Mouse (Mus musculus) MEL (cell line): Measurements from ENCODE around the gene Wars2. TPM values are rescaled to one million over a fixed set of nuclear protein-coding genes. Genes with fewer than 3 reads are reported as not detected.

Experiments
- DNase-seq: peaks from one replicate; pipeline ENCODE4 v3.0.0; 2011; ENCODE audit warnings: low read depth, low spot score
- H3K27ac ChIP-seq: 2 replicates; pipeline ENCODE4 v1.5.1; 2012; ENCODE audit warnings: low read depth, mild to moderate bottlenecking, control low read depth, low read length, moderate library complexity; ENCODE audit not compliant: control insufficient read depth
- H3K27me3 ChIP-seq, 2 experiments: fragments of 150-350 bp in 1 of 2; sonication (generic) in 1 of 2; 2 replicates each; pipeline ENCODE4 v1.6.1; 2012; ENCODE audit warnings: low read length in 2 of 2, mild to moderate bottlenecking in 2 of 2, improper control_type of control experiment in 1 of 2, moderate library complexity in 1 of 2; ENCODE audit not compliant: insufficient read depth in 2 of 2, control insufficient read depth in 1 of 2
- H3K36me3 ChIP-seq, 2 experiments: 2 replicates each; pipeline ENCODE4 v1.6.1; 2012 to 2014; ENCODE audit warnings: low read length in 2 of 2, improper control_type of control experiment in 1 of 2, inconsistent platforms in 1 of 2, mild to moderate bottlenecking in 1 of 2; ENCODE audit not compliant: insufficient read depth in 2 of 2, control insufficient read depth in 1 of 2
- H3K4me1 ChIP-seq, 2 experiments: fragments of 150-350 bp in 1 of 2; sonication (generic) in 1 of 2; 2 replicates each; pipeline ENCODE4 v1.6.1; 2012; ENCODE audit warnings: low read length in 2 of 2, improper control_type of control experiment in 1 of 2, mild to moderate bottlenecking in 1 of 2; ENCODE audit not compliant: insufficient read depth in 2 of 2, control insufficient read depth in 1 of 2
- H3K4me3 ChIP-seq, 2 experiments: fragments of 150-350 bp in 1 of 2; sonication (generic) in 1 of 2; 2 replicates each; pipeline ENCODE4 v1.5.1; 2012; ENCODE audit warnings: low read depth in 2 of 2, low read length in 2 of 2, mild to moderate bottlenecking in 2 of 2, moderate library complexity in 2 of 2, control low read depth in 1 of 2, improper control_type of control experiment in 1 of 2; ENCODE audit not compliant: control insufficient read depth in 1 of 2, insufficient read depth in 1 of 2
- H3K79me2 ChIP-seq: 2 replicates; pipeline ENCODE4 v1.6.1; 2012; ENCODE audit warnings: mild to moderate bottlenecking, low read length, moderate library complexity; ENCODE audit not compliant: control insufficient read depth, poor library complexity, insufficient read depth
- H3K9ac ChIP-seq: 2 replicates; pipeline ENCODE4 v1.6.1; 2012; ENCODE audit warnings: low read depth, mild to moderate bottlenecking, control low read depth, low read length, moderate library complexity; ENCODE audit not compliant: control insufficient read depth, poor library complexity, severe bottlenecking
- H3K9me3 ChIP-seq: fragments of 150-350 bp; sonication (generic); replicated peaks from 2 replicates; pipeline ENCODE4 v1.6.1; 2012; ENCODE audit warnings: mild to moderate bottlenecking, low read length, improper control_type of control experiment, moderate library complexity; ENCODE audit not compliant: insufficient read depth
- BHLHE40 ChIP-seq: IDR thresholded peaks from 2 replicates; pipeline ENCODE4 v1.6.1; 2012; ENCODE audit warnings: low read depth, mild to moderate bottlenecking, inconsistent platforms, low read length, improper control_type of control experiment, borderline replicate concordance
- CHD2 ChIP-seq: IDR thresholded peaks from 2 replicates; pipeline ENCODE4 v1.6.1; 2011; ENCODE audit warnings: low read length, improper control_type of control experiment
- CTCF ChIP-seq, 3 experiments: IDR thresholded peaks in 2 of 3; conservative IDR thresholded peaks in 1 of 3; 2 replicates each; pipeline ENCODE4 v1.5.1; 2011 to 2012; ENCODE audit warnings: low read length in 3 of 3, low read depth in 2 of 3, mild to moderate bottlenecking in 2 of 3, improper control_type of control experiment in 1 of 3, inconsistent platforms in 1 of 3, mixed read lengths in 1 of 3, moderate library complexity in 1 of 3; ENCODE audit not compliant: control insufficient read depth in 1 of 3, insufficient read depth in 1 of 3, poor library complexity in 1 of 3, severe bottlenecking in 1 of 3
- E2F4 ChIP-seq: IDR thresholded peaks from 2 replicates; pipeline ENCODE4 v1.6.1; 2011; ENCODE audit warnings: low read depth, low read length, improper control_type of control experiment, borderline replicate concordance
- ELF1 ChIP-seq: IDR thresholded peaks from 2 replicates; pipeline ENCODE4 v1.6.1; 2014; ENCODE audit warnings: low read depth, mild to moderate bottlenecking, inconsistent platforms, low read length, improper control_type of control experiment, moderate library complexity
- EP300 ChIP-seq, 2 experiments: IDR thresholded peaks; 2 replicates each; pipeline ENCODE4 v1.6.1; 2011; ENCODE audit warnings: improper control_type of control experiment in 2 of 2, low read length in 2 of 2, low read depth in 1 of 2, mild to moderate bottlenecking in 1 of 2
- ETS1 ChIP-seq: IDR thresholded peaks from 2 replicates; pipeline ENCODE4 v1.6.1; 2012; ENCODE audit warnings: low read depth, mild to moderate bottlenecking, inconsistent platforms, low read length, improper control_type of control experiment, moderate library complexity
- GATA1 ChIP-seq: IDR thresholded peaks from 2 replicates; pipeline ENCODE4 v1.6.1; 2011; ENCODE audit warnings: low read depth, low read length, improper control_type of control experiment
- JUND ChIP-seq: IDR thresholded peaks from 2 replicates; pipeline ENCODE4 v1.6.1; 2011; ENCODE audit warnings: low read depth, mild to moderate bottlenecking, improper control_type of control experiment, low read length
- KAT2A ChIP-seq: conservative IDR thresholded peaks from 2 replicates; pipeline ENCODE4 v1.6.1; 2012; ENCODE audit warnings: low read depth, low read length, improper control_type of control experiment, inconsistent platforms
- MAFK ChIP-seq: IDR thresholded peaks from 2 replicates; pipeline ENCODE4 v1.6.1; 2011; ENCODE audit warnings: low read depth, mild to moderate bottlenecking, low read length, improper control_type of control experiment, borderline replicate concordance
- MAX ChIP-seq: IDR thresholded peaks from 2 replicates; pipeline ENCODE4 v1.6.1; 2011; ENCODE audit warnings: low read length, improper control_type of control experiment
- NELFE ChIP-seq: IDR thresholded peaks from 2 replicates; pipeline ENCODE4 v1.6.1; 2011; ENCODE audit warnings: low read depth, low read length, improper control_type of control experiment
- POLR2A ChIP-seq, 2 experiments: IDR thresholded peaks; 2 replicates each; pipeline ENCODE4 v1.6.1; 2011 to 2012; ENCODE audit warnings: low read length in 2 of 2, mild to moderate bottlenecking in 2 of 2, control low read depth in 1 of 2, improper control_type of control experiment in 1 of 2, low read depth in 1 of 2, moderate library complexity in 1 of 2; ENCODE audit not compliant: control insufficient read depth in 1 of 2, insufficient read depth in 1 of 2, poor library complexity in 1 of 2
- POLR2AphosphoS5 ChIP-seq: IDR thresholded peaks from 2 replicates; pipeline ENCODE4 v1.6.1; 2012; ENCODE audit warnings: low read depth, borderline replicate concordance, mild to moderate bottlenecking, inconsistent platforms, low read length, moderate library complexity, mixed read lengths
- TAL1 ChIP-seq: IDR thresholded peaks from 2 replicates; pipeline ENCODE4 v1.6.1; 2012; ENCODE audit warnings: mild to moderate bottlenecking, inconsistent platforms, low read length, moderate library complexity, mixed read lengths
- TCF12 ChIP-seq: IDR thresholded peaks from 2 replicates; pipeline ENCODE4 v1.6.1; 2014; ENCODE audit warnings: low read depth, mild to moderate bottlenecking, inconsistent platforms, low read length, improper control_type of control experiment, moderate library complexity
- UBTF ChIP-seq: IDR thresholded peaks from 2 replicates; pipeline ENCODE4 v1.6.1; 2012; ENCODE audit warnings: low read depth, mild to moderate bottlenecking, inconsistent platforms, low read length, improper control_type of control experiment, moderate library complexity, borderline replicate concordance; ENCODE audit not compliant: insufficient read depth
- USF2 ChIP-seq, 2 experiments: IDR thresholded peaks; 2 replicates each; pipeline ENCODE4 v1.6.1; 2011 to 2012; ENCODE audit warnings: improper control_type of control experiment in 2 of 2, low read length in 2 of 2, borderline replicate concordance in 1 of 2, inconsistent platforms in 1 of 2, low read depth in 1 of 2, mild to moderate bottlenecking in 1 of 2; ENCODE audit not compliant: insufficient read depth in 1 of 2
- ZMIZ1 ChIP-seq: IDR thresholded peaks from 2 replicates; pipeline ENCODE4 v1.6.1; 2012; ENCODE audit warnings: low read depth, mild to moderate bottlenecking, inconsistent platforms, low read length, improper control_type of control experiment, moderate library complexity
- polyA plus RNA-seq, 2 experiments: library from polyadenylated mRNA; stranded (reverse) in 1 of 2; unstranded in 1 of 2; fragments of >175 nt in 1 of 2; fragments of >200 nt in 1 of 2; gene quantifications; 2 replicates each; pipeline versions ENCODE4 v1.2.1 to v1.2.4; 2012; ENCODE audit warnings: low replicate concordance in 2 of 2, low read depth in 1 of 2; ENCODE audit not compliant: insufficient read length in 2 of 2, insufficient read depth in 1 of 2, missing spikeins in 1 of 2
- total RNA-seq: library from RNA; depleted of rRNA; stranded (reverse); fragments of 300-350 nt; gene quantifications from 2 replicates; pipeline ENCODE4 v1.2.3, GENCODE M21; 2012

The Wars2 gene
- total and polyA plus RNA-seq, 3 experiments: 8.8 to 11.4 TPM; not detected in 1

DNA sequence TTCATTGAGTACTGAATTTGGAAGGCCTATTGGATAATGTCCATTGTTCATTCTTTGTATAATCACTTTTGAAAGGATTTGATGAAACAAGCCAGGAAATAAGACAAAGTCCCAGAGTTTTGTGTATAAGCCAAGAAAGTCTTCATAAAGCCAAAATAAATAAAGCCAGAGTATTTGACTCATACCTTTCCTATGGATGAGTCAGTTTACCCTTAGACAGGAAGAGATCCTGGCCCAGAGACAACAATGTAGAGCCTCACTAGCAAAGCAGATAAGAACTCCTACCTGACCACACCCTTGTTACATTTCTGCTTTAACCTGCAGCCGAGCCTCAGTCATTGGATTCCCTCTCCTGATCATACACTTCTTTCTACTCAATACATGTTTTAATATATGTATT lies 47.2 kb downstream of the Wars2 start:
- H3K36me3 ChIP-seq: peaks cover 0 to 6% of the 10 kb centered on the region in 2 experiments; a peak in 3 of 4 replicates
- no peak overlapping the region for H3K27ac ChIP-seq
- DNase-seq: peak; percentile 10
- H3K79me2 ChIP-seq: no peaks in the 10 kb centered on the region
- H3K9ac ChIP-seq: no peak overlapping the region
- H3K27me3 ChIP-seq: no peaks in the 10 kb centered on the region
- H3K4me1 ChIP-seq: no peaks in the 10 kb centered on the region; a peak in 1 of 4 replicates
- H3K9me3 ChIP-seq: no peaks in the 10 kb centered on the region
- H3K4me3 ChIP-seq: no peak overlapping the region
- TF ChIP-seq GATA1: 0 out of 2 replicates have a peak, but pooled peaks have one; percentile 25
- TF ChIP-seq EP300 (IDR thresholded peaks at IDR 0.05; ENCODE audit: low read depth in 1 of 2, low read length in 2 of 2): 0 out of 4 replicates have a peak, but pooled peaks of 1 of the 2 experiments have one; percentile 28
- TF ChIP-seq TCF12: no peak
- no peak for TF ChIP-seq UBTF
- TF ChIP-seq ZMIZ1: no peak
- TF ChIP-seq MAFK: no peak

GRCm38 (mm10) chr3:99193576-99193975 lies 52.7 kb downstream of the Wars2 start:
- H3K9me3 ChIP-seq: no peaks in the 10 kb centered on the region
- H3K27ac ChIP-seq: no peak overlapping the region
- peaks cover 0 to 2% of the 10 kb centered on the region in 2 experiments; a peak in 1 of 4 replicates for H3K36me3 ChIP-seq
- H3K4me1 ChIP-seq: no peaks in the 10 kb centered on the region; a peak in 1 of 4 replicates
- DNase-seq: no peak
- no peaks in the 10 kb centered on the region for H3K79me2 ChIP-seq
- H3K27me3 ChIP-seq: no peaks in the 10 kb centered on the region
- TF ChIP-seq ELF1 (no peak), NELFE (no peak), ETS1 (no peak), MAFK (no peak), MAX (no peak), KAT2A (no peak), E2F4 (no peak), BHLHE40 (no peak)
- no peak overlapping the region for H3K4me3 ChIP-seq
- no peak overlapping the region for H3K9ac ChIP-seq

DNA sequence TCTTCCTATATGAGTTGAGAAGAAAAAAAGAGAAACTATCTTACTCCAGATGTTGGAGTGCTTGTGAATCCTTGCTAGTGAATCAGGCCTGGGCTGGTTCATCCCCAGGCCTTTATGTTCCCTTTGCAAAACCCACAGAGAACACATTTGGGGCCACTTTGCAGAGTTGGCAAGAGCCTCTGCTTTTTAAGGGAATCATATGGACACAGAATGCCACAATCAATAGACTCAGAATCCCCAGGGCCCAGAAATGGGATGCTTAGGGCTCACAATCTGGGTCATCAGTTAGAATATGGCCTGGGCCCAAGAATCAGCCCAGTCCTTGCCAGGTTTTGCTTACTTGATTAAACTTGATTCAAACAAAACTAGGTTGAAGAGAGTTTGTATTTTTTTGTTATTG lies 62.5 kb downstream of the Wars2 start:
- H3K36me3 ChIP-seq: peaks cover 0 to 8% of the 10 kb centered on the region in 2 experiments; a peak in 3 of 4 replicates
- DNase-seq: no peak
- H3K4me1 ChIP-seq: peaks cover 0 to 3% of the 10 kb centered on the region in 2 experiments; a peak in 2 of 4 replicates
- no peak overlapping the region for H3K9ac ChIP-seq
- no peaks in the 10 kb centered on the region for H3K79me2 ChIP-seq
- no peaks in the 10 kb centered on the region for H3K27me3 ChIP-seq
- H3K4me3 ChIP-seq: no peak overlapping the region
- no peak for TF ChIP-seq UBTF
- no peak for TF ChIP-seq CTCF (IDR thresholded peaks at IDR 0.05 in 2 of 3, conservative IDR thresholded peaks at IDR 0.05 in 1 of 3; ENCODE audit: control insufficient read depth in 1 of 3, insufficient read depth in 1 of 3, low read depth in 2 of 3, low read length in 3 of 3, poor library complexity in 1 of 3, severe bottlenecking in 1 of 3)
- no peak for TF ChIP-seq POLR2AphosphoS5
- TF ChIP-seq POLR2A (IDR thresholded peaks at IDR 0.05; ENCODE audit: control insufficient read depth in 1 of 2, insufficient read depth in 1 of 2, low read depth in 1 of 2, low read length in 2 of 2, poor library complexity in 1 of 2): no peak
- no peak for TF ChIP-seq CHD2
- no peak for TF ChIP-seq TAL1
- TF ChIP-seq JUND: no peak
- TF ChIP-seq USF2 (IDR thresholded peaks at IDR 0.05; ENCODE audit: borderline replicate concordance in 1 of 2, insufficient read depth in 1 of 2, low read depth in 1 of 2, low read length in 2 of 2): no peak
- TF ChIP-seq, all 39 proteins: peak for 0
- Histone ChIP-seq H3K27ac (no peak overlapping the region), H3K9me3 (no peaks in the 10 kb centered on the region; the same call in 1 of the 2 replicates)
